Mouse (Mus musculus) limb, embryonic 10.5 days (tissue): ENCODE data around the gene Dscaml1. TPM values are rescaled to one million over a fixed set of nuclear protein-coding genes. Genes with fewer than 3 reads are reported as not detected.

Source experiments
- DNase-seq: peaks from one replicate; pipeline ENCODE4 v3.0.0-alpha.2; 2017; ENCODE audit warnings: low spot score
- H3K27ac ChIP-seq: fragments of 300-500 bp; sonication (generic); 2 replicates; pipeline ENCODE4 v1.5.1; 2016; ENCODE audit warnings: mild to moderate bottlenecking
- H3K27me3 ChIP-seq: fragments of 300-500 bp; sonication (generic); 2 replicates; pipeline ENCODE4 v1.6.1; 2016; ENCODE audit warnings: low read depth, mild to moderate bottlenecking; ENCODE audit not compliant: poor library complexity, severe bottlenecking
- H3K36me3 ChIP-seq: fragments of 300-500 bp; sonication (generic); 2 replicates; pipeline ENCODE4 v1.6.1; 2016; ENCODE audit warnings: mild to moderate bottlenecking, moderate library complexity
- H3K4me1 ChIP-seq: fragments of 300-500 bp; sonication (generic); 2 replicates; pipeline ENCODE4 v1.6.1; 2016
- H3K4me3 ChIP-seq: fragments of 300-500 bp; sonication (generic); 2 replicates; pipeline ENCODE4 v1.5.1; 2016; ENCODE audit warnings: mild to moderate bottlenecking, moderate library complexity
- H3K9me3 ChIP-seq: fragments of 300-500 bp; sonication (generic); replicated peaks from 2 replicates; pipeline ENCODE4 v1.6.1; 2016; ENCODE audit warnings: mild to moderate bottlenecking
- WGBS: fragments of 180-500 bp; shearing (Covaris S2); methylation state at CpG from one replicate; pipeline ENCODE4 v1.1.7; 2016; 5-methylcytosine and 5-hydroxymethylcytosine counted together
- polyA plus RNA-seq: library from polyadenylated mRNA; unstranded; fragments of >200 nt; fragmentation: Nextera tagmentation; extraction: Ambion mirVana; gene quantifications from 2 replicates; pipeline ENCODE4 v1.2.1, GENCODE M21; 2016

Dscaml1 gene
- polyA plus RNA-seq, 1 experiment from 2014 or later = 0.30 TPM

- 22% methylated on average over 9 of the region's 9 CpGs for WGBS
- no peak for DNase-seq
Measured at GRCm38 (mm10) chr9:45471691-45472090, 45.3 kb downstream of the Dscaml1 start.

GRCm38 (mm10) chr9:45474874-45475273, 48.4 kb downstream of the Dscaml1 start:
- no peaks in the 10 kb centered on the region for H3K36me3 ChIP-seq
- no peak overlapping the region for H3K4me3 ChIP-seq
- H3K9me3 ChIP-seq = no peaks in the 10 kb centered on the region
- no peak for DNase-seq
- peaks cover 4% of the 10 kb centered on the region; the same call in 1 of the 2 replicates for H3K4me1 ChIP-seq
- no peak overlapping the region for H3K27ac ChIP-seq
- no peaks in the 10 kb centered on the region for H3K27me3 ChIP-seq

More at GRCm38 (mm10) chr9:45471691-45472090, 45.3 kb downstream of the Dscaml1 start:
- Histone ChIP-seq H3K36me3 (no peaks in the 10 kb centered on the region), H3K27me3 (no peaks in the 10 kb centered on the region), H3K4me1 (peaks cover 4% of the 10 kb centered on the region; the same call in 1 of the 2 replicates), H3K9me3 (no peaks in the 10 kb centered on the region), H3K4me3 (no peak overlapping the region), H3K27ac (no peak overlapping the region)

DNA sequence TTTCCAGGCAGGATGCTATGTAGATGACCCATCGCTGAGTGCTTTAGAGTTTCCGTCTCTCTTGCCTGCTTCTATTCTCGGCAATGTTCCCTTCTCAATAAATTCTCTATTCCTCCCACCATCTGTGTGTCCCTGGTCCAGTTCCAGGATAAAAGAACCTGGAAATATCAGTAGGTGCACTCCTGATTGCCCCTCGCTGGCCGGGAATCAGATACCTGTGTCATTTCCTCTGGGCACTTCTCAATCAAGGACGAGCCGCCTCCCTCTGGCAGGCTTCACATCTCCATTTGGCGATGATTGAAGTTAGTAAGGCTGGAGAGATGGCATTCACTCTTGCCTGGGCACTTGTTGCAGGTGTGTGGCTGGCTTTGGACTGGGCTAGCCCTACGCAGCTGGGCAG, 54.5 kb downstream of the Dscaml1 start:
- H3K36me3 ChIP-seq = no peaks in the 10 kb centered on the region
- no peaks in the 10 kb centered on the region for H3K9me3 ChIP-seq
- no peak for DNase-seq
- H3K4me1 ChIP-seq = no peaks in the 10 kb centered on the region
- WGBS = 89% methylated on average over 9 of the region's 9 CpGs
- no peak overlapping the region for H3K4me3 ChIP-seq
- no peaks in the 10 kb centered on the region for H3K27me3 ChIP-seq
- no peak overlapping the region for H3K27ac ChIP-seq

DNA sequence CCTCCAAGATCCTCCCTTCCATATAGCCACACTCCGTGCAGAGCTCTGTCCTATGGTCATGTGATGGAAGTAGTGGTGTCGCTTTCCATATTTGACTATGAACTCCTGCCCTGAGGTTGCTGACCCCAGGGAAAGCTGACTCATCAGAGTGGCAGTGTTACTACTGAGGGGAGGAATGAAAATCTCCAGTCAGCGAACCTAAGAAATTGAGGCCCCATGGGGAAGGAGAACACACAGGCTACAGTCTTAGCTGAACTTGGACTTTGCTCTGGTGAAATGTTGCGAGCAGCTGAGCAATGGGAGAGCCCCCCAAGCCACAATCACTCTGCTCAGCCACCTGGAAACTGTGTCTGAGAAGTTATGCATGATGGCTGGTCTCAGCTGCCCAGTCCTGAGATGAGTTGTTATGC, 60.2 kb downstream of the Dscaml1 start:
- WGBS = 93% methylated on average over 4 of the region's 4 CpGs
- H3K27me3 ChIP-seq = no peaks in the 10 kb centered on the region
- H3K36me3 ChIP-seq = no peaks in the 10 kb centered on the region
- no peak overlapping the region for H3K27ac ChIP-seq
- no peak overlapping the region for H3K4me3 ChIP-seq
- H3K9me3 ChIP-seq = no peaks in the 10 kb centered on the region
- H3K4me1 ChIP-seq = no peaks in the 10 kb centered on the region
- DNase-seq = no peak

DNA sequence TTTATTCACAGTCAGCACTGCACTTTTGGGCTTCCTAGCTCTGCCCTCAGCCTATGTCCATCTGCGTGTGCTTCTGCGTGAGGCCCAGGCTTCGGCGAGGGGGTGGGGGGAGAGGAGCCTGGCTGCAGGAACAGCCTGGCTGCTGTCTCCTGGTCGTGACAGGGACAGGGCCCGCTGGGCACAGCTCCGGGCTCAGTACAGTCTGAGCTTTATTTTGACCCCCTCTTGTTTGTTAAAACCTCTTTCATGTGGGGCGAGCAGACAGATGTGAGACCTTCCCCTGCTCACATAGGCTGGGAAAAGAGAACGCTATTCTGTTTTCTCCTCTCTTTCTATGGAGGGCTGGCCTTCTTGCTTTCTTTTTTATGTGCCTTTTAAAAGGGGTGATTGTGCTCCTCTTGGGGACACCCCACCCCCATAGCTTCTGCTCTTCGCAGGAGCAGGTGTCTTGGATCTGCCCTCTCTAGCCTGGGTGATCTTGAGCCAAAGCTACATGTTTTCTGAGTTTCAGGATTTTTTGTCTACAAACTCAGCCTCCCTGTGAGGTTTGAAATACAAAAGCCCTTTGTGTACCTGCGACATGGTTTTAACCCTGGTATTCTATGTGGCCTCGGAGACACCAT, 60.9 kb downstream of the Dscaml1 start:
- no peaks in the 10 kb centered on the region for H3K4me1 ChIP-seq
- 86% methylated on average over 12 of the region's 12 CpGs for WGBS
- H3K27me3 ChIP-seq = no peaks in the 10 kb centered on the region
- no peaks in the 10 kb centered on the region for H3K36me3 ChIP-seq
- DNase-seq = no peak
- H3K9me3 ChIP-seq = no peaks in the 10 kb centered on the region
- no peak overlapping the region for H3K4me3 ChIP-seq
- H3K27ac ChIP-seq = no peak overlapping the region

- Histone ChIP-seq H3K27me3 (no peaks in the 10 kb centered on the region), H3K4me1 (no peaks in the 10 kb centered on the region), H3K27ac (no peak overlapping the region), H3K4me3 (no peak overlapping the region), H3K36me3 (no peaks in the 10 kb centered on the region), H3K9me3 (no peaks in the 10 kb centered on the region)
- 84% methylated on average over 2 of the region's 2 CpGs for WGBS
- DNase-seq = no peak
Measured at GRCm38 (mm10) chr9:45490899-45491298, 64.5 kb downstream of the Dscaml1 start.

- H3K4me3 ChIP-seq = no peak overlapping the region
Measured at GRCm38 (mm10) chr9:45494889-45495288, 68.5 kb downstream of the Dscaml1 start.

GRCm38 (mm10) chr9:45496340-45496739, 69.9 kb downstream of the Dscaml1 start:
- no peak for DNase-seq
- 86% methylated on average over 3 of the region's 3 CpGs for WGBS

More at GRCm38 (mm10) chr9:45494889-45495288, 68.5 kb downstream of the Dscaml1 start:
- Histone ChIP-seq H3K27me3 (no peaks in the 10 kb centered on the region), H3K4me1 (0 out of 2 replicates have a peak, but pooled peaks cover 4% of the 10 kb centered on the region), H3K9me3 (no peaks in the 10 kb centered on the region), H3K27ac (no peak overlapping the region), H3K36me3 (no peaks in the 10 kb centered on the region)
- DNase-seq = no peak
- WGBS = 83% methylated on average over 3 of the region's 3 CpGs

GRCm38 (mm10) chr9:45496944-45497343, 70.5 kb downstream of the Dscaml1 start:
- peaks cover 11% of the 10 kb centered on the region for H3K4me1 ChIP-seq
- no peak overlapping the region for H3K4me3 ChIP-seq
- no peaks in the 10 kb centered on the region; the same call in 1 of the 2 replicates for H3K27me3 ChIP-seq
- no peaks in the 10 kb centered on the region for H3K9me3 ChIP-seq
- WGBS = 62% methylated on average over 1 of the region's 1 CpGs
- no peak for DNase-seq
- no peak overlapping the region for H3K27ac ChIP-seq
- no peaks in the 10 kb centered on the region for H3K36me3 ChIP-seq

More at GRCm38 (mm10) chr9:45496340-45496739, 69.9 kb downstream of the Dscaml1 start:
- Histone ChIP-seq H3K36me3 (no peaks in the 10 kb centered on the region), H3K27me3 (no peaks in the 10 kb centered on the region; the same call in 1 of the 2 replicates), H3K4me3 (no peak overlapping the region), H3K27ac (no peak overlapping the region), H3K4me1 (peaks cover 5% of the 10 kb centered on the region), H3K9me3 (no peaks in the 10 kb centered on the region)

DNA sequence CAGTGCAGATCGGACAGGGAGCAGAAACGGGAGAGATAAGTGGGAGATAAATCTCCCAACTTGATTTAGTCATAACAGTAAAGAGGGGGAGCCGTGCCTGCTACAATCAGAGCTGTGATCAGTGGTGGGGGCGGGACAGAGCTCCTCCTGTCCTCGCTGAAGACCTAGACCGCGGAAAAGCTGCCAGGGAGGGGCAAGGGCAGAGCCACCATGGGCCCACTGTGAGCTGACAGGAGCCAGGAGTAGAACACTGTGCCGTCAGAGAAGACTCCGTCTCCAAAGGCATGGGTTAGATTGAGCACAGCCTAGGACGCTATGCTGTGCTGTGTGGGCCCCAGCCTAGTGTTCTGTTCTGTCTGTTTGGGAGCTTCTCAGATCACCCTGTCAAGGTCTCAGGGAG, 72.8 kb downstream of the Dscaml1 start:
- Histone ChIP-seq H3K27ac (no peak overlapping the region), H3K27me3 (peaks cover 4% of the 10 kb centered on the region; the same call in 1 of the 2 replicates), H3K4me1 (peaks cover 19% of the 10 kb centered on the region), H3K9me3 (no peaks in the 10 kb centered on the region), H3K36me3 (no peaks in the 10 kb centered on the region), H3K4me3 (no peak overlapping the region)
- WGBS = 58% methylated on average over 10 of the region's 10 CpGs
- DNase-seq = no peak

GRCm38 (mm10) chr9:45500071-45500595, 73.7 kb downstream of the Dscaml1 start:
- no peak for DNase-seq
- H3K27me3 ChIP-seq = peaks cover 4% of the 10 kb centered on the region; the same call in 1 of the 2 replicates
- no peaks in the 10 kb centered on the region for H3K9me3 ChIP-seq
- no peak overlapping the region for H3K27ac ChIP-seq
- H3K4me3 ChIP-seq = no peak overlapping the region
- no peaks in the 10 kb centered on the region for H3K36me3 ChIP-seq
- H3K4me1 ChIP-seq = peaks cover 25% of the 10 kb centered on the region
- WGBS = 90% methylated on average over 3 of the region's 3 CpGs

DNA sequence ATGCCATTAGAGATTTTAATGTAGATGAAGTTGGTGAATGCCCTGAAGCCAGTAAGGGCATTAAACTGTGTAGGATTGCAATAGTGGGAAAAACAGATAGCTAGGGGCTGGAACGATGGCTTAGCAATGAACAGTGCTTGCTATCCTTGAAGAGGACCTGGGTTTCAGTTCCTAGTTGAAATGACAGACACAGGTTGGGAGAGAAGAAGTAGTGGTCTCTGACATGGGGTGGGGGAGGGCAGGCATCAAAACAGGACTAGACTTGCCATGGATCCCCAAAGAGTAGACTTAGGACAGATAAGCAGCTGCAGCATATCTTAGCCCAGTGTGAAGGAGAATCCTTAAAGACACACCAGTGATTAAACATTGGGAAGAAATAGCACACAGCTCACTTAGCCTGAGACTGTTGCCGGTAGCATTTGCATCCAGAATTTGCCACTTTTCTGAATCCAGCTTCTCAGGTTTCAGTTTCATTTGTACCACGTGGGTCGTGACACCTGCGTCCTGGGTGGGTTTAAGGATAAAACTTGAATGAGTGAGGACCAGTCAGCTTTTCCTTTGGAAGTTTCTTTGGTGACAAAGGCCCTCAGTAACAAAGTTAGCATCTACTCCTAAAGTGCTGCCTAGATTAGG, 75.0 kb downstream of the Dscaml1 start:
- no peak overlapping the region for H3K27ac ChIP-seq
- H3K4me3 ChIP-seq = no peak overlapping the region
- H3K36me3 ChIP-seq = no peaks in the 10 kb centered on the region
- peaks cover 4% of the 10 kb centered on the region; the same call in 1 of the 2 replicates for H3K27me3 ChIP-seq
- no peak for DNase-seq
- no peaks in the 10 kb centered on the region for H3K9me3 ChIP-seq
- peaks cover 32% of the 10 kb centered on the region for H3K4me1 ChIP-seq
- WGBS = 58% methylated on average over 5 of the region's 5 CpGs

- no peak overlapping the region for H3K27ac ChIP-seq
Measured at GRCm38 (mm10) chr9:45501963-45502641, 75.7 kb downstream of the Dscaml1 start.

More at GRCm38 (mm10) chr9:45501963-45502641, 75.7 kb downstream of the Dscaml1 start:
- DNase-seq = peak; percentile 37
- H3K36me3 ChIP-seq = no peaks in the 10 kb centered on the region
- peaks cover 32% of the 10 kb centered on the region for H3K4me1 ChIP-seq
- 16% methylated on average over 14 of the region's 14 CpGs for WGBS
- H3K27me3 ChIP-seq = peaks cover 4% of the 10 kb centered on the region; the same call in 1 of the 2 replicates
- no peak overlapping the region for H3K4me3 ChIP-seq
- no peaks in the 10 kb centered on the region for H3K9me3 ChIP-seq
